Mouse (Mus musculus) gastrocnemius, adult 8-10 months (tissue): ENCODE measurements at regions not wholly inside any gene's neighbourhood (a gene's known extent, or its start where the extent isn't known, plus 50 kb on each side); places are given as distances from the start of the nearest gene placed in this dataset.

Experiments used
- DNase-seq, 2 experiments: peaks; one replicate each; pipeline ENCODE4 v3.0.0; 2022; ENCODE audit warnings: low spot score in 2 of 2

DNA sequence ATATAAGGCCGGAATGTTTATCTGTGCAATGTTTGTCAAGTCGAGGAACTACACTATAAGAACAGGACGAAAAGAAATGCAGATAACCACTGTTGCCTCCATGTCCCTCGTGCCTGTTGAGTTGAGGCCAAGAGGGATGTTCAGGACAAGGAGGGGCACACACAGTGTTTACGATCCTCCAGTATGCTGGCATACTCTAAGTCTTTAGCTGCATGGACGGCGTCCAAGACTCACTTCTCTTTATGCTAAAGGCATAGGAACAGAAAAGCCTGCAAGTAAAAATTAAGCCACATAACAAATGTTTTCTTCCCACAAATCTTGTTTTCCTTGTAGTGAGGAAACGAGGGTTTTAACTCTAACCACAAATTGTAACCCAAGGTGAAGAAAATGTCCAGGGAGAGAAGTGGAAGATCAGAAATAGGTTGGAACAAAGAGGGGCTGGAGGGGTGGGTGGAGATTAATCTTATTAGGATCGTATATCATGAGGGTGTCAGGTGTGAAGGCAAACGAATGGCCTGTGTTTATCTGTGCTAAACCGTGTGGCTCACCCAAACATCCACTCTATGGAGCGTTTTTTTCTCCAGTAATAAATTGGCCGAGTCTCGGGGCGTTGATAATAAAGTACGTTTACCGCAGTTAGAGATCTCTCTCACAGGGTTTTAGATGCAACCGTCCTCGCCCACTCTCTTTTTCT, 521.8 kb downstream of the Nr2f2 start:
- no peak for DNase-seq

GRCm38 (mm10) chr7:69837379-69837778, 529.2 kb downstream of the Nr2f2 start:
- DNase-seq, result no peak

DNA sequence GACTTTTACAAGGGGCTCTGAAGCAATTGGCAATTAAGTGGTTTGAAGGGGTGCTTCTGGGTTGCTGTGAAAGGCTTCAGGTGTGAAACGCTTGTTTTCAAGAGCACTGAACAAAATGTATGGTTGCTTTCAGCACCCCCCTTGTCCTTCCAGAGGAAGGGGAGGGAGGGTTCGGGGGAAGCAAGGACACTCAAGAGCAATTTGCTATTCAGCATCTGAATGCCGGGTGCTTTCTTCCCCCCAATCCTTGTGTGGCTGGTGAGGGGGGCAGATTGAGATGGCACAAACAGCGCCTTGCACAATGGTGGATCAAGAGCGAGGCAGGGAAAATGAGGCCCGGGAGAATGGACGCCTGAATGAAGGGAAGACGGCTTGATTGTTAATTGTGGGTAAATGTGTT, 539.3 kb downstream of the Nr2f2 start:
- DNase-seq, result no peak

- DNase-seq, result no peak
Measured at GRCm38 (mm10) chr7:69820570-69820969, 546.0 kb downstream of the Nr2f2 start.

GRCm38 (mm10) chr7:69812301-69812700, 554.2 kb downstream of the Nr2f2 start:
- no peak for DNase-seq

- no peak for DNase-seq
Measured at GRCm38 (mm10) chr7:69810873-69811272, 555.7 kb downstream of the Nr2f2 start.

GRCm38 (mm10) chr7:69807220-69807619, 559.3 kb downstream of the Nr2f2 start:
- no peak for DNase-seq

- DNase-seq, result no peak
Measured at GRCm38 (mm10) chr7:69770980-69771348, 595.6 kb downstream of the Nr2f2 start.

DNA sequence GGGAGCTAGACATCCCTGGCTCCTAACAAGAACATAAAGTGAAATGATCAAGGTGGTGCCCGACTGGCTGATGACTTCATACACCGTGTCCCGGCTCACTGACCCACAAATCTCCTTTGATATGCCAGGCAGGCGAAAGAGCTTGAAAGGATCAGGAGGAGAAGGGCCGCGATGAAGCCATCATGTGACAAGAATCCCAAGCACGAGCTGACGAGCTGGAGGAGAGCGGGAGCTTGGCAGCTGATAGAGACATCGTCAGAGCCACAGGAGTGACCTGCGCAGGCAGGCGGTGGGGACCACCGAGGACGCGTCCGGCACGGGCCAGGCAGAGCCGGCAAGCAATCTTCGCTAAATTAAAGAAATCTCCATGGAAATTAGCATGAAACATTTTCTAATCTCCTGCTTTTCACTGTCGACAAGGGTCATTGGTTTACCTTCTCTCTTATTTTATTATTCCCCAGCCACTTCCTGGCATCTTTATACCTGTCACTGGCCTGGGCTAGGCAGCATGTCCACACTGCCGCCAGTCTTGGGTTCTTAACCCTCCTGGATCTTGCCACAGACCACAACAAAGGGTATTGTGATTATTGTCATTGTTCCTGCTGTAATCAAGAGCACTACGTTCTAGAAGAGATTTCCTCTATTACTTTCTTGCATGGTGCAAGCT, 596.1 kb downstream of the Nr2f2 start:
- no peak for DNase-seq

DNA sequence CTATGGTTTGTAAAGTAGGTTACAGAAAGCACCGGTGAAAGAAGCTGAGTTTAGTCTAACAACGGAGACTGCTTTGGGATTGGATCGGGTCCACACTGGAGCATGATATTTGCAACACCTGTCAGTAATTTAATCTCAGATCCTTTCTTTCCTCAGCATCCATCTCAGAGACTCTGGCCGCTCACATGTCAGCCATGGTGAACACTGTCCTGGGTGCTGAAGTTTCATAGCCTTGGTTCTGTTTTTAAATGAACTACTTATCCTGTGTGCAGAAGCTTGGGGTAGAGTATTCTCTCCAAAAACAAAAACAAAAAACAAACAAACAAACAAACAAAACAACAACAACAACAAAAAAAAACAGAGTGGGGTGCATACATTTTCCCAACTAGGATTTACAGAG, 600.1 kb downstream of the Nr2f2 start:
- no peak for DNase-seq

DNA sequence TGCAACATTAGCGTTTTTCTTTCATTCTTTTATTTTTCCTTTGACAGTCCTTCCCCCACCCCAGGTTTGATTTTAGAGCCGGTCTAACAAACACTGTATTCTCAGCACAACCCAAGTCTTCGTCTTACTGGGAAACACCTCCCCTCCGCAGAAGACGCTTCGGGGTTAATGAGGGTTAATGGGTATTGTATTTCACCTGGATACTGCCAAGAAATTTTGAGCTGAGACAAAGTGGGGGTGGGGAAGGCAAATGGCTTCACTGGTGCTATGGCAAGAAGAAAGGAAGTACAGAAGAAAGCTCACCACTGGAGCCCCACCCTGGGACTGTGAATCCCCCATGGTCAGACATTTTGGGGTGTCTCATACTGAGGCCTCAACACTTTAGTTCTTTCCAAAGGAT, 626.0 kb downstream of the Nr2f2 start:
- DNase-seq, result no peak

- DNase-seq, result no peak
Measured at GRCm38 (mm10) chr7:69738998-69739397, 627.5 kb downstream of the Nr2f2 start.

GRCm38 (mm10) chr7:69715081-69715480, 651.5 kb downstream of the Nr2f2 start:
- no peak for DNase-seq

DNA sequence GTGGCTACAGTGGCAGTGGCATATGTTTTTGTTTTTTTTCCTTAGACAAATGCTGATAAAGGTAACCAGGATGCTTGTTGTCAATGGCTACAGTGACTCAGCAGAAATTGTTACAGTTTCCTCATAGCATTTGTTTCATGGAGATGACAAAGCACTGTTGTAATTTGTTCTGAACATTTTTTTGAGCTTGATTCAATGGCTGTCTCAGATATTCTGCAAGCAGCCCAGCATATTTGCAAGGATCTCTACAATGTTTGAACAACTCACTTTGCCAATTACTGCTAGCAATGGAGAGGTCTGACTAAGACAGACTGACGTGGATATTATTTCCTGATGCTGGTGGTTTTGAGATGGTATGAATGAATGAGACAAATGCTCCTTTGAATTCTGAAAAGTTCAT, 696.3 kb downstream of the Nr2f2 start:
- DNase-seq, result no peak

DNA sequence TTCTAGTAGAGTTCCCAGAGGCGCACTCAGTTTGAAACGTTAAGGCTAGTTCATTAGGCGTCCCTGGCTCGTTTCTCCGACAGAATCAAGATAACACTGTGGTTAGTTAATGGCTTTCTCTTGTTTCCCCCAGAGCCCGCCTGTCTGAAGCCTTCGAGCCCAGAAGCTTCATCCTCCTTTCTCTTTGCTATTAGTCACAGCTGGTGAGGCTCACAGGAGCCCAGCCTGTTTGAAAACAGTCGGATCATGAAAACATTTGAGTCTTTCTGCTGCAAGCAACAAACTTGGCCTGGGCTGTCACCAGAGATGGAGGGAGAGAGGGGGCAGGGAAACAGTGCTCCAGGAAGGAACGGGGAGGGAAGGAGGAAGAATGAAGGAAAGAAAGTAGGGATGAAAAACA, 711.0 kb downstream of the Nr2f2 start:
- DNase-seq, result no peak

GRCm38 (mm10) chr7:69645449-69645848, 721.1 kb downstream of the Nr2f2 start:
- DNase-seq, result no peak

DNA sequence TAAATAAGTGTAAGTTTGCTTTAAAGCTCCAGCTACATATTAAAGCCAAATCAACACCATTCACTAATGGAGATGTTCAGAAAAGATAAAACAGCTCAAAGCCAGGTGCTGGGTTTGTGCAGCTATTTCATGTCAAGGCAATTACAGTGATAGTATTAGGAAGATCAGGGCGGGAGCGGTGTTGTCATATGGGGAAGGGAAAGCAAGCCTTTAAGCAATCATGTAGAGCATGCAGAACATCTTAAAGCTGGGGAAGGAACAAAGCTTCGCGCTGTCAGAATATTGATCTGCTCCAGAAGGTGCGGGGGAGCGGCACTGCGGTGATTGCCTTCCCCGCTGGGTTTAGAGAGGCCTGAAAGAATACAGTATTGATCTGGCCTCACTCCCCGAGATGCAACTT, 724.9 kb downstream of the Nr2f2 start:
- no peak for DNase-seq

DNA sequence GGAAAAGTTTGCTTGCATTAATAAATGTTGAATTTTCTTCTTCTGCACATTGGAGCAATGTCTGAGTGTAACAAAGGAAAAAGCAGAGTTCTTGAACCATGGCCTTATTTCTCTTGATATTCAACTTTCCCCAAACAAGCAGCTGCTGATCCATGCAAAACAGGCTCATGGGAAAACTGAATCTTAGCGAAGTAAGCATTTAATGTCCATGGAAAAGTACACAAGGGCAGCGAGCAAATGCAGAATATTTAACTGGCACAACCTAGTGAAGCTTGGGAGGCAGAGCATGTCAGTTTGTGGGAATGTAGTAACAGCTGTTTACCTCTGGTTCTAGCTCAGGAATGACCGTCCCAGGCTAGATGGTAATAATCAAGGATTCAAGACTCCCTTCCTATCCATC, 766.7 kb downstream of the Nr2f2 start:
- DNase-seq, result no peak

DNA sequence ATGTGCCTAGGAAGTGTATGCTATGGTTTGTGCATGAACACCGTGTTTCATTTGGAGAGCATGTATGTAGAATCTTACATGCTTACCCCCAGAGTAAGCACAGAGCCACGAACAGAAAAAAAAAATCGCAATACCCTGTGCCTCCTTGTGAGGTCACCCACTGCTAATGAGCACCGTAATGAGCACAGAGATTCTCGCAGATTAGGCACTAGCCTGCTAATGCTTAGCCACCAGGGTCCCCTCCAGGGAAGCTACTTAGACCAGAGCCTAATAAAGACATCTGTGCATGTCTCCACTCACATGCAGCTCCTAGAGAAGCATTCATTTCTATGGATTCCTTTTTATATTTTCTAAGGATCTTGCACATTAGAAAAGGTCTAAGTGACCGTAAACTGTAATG, 780.8 kb downstream of the Nr2f2 start:
- no peak for DNase-seq

DNA sequence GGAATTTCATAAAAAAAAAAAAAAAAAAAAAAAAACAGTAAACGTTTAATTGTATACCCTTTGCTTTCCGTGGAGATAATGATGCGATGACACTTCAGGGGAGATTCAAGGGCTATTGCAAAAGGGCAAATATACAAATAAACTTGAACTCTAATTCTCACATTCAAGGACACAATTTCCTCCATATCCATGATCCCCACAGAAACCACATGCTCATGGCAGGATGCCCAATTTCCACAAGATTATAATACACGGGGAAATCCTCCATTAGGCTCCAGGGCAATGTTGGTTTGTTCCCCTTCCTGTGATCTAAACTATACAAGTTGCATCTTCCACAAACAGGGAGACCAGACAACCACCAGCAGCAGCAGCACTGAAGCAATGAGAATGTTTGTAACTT, 781.4 kb downstream of the Nr2f2 start:
- DNase-seq, result no peak

GRCm38 (mm10) chr7:69584516-69584915, 782.0 kb downstream of the Nr2f2 start:
- DNase-seq, result no peak

GRCm38 (mm10) chr7:69583901-69584300, 782.6 kb downstream of the Nr2f2 start:
- DNase-seq, result no peak

DNA sequence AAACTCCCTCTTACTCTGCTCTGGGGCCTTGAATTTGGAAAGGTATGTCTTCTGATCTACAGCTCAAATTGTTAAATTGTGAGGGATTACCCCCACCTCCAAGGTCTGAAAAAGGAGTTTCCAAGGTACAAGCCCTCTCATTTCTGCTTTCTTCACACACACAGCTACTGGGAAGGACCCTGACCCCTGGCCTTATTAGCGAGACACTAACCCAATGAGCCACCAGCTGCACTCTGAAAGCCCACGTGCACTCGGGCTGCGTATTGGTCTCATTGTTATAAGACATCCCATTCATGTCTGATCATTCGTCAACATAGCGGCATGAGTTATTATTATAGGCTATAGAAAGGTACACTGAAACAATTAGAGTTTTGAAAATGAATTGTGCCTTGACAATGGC, 784.9 kb downstream of the Nr2f2 start:
- no peak for DNase-seq
